Mouse (Mus musculus) liver, postnatal 0 days (tissue): ENCODE measurements around the gene Por.

ENCODE experiments used
- CTCF ChIP-seq: sonication (generic); IDR thresholded peaks from 2 replicates; pipeline ENCODE4 v1.5.1; 2016; ENCODE audit warnings: antibody characterized with exemption, low read depth
- EP300 ChIP-seq: IDR thresholded peaks from 2 replicates; pipeline ENCODE4 v1.6.1; 2016; ENCODE audit warnings: antibody characterized with exemption, low read depth, mild to moderate bottlenecking

DNA sequence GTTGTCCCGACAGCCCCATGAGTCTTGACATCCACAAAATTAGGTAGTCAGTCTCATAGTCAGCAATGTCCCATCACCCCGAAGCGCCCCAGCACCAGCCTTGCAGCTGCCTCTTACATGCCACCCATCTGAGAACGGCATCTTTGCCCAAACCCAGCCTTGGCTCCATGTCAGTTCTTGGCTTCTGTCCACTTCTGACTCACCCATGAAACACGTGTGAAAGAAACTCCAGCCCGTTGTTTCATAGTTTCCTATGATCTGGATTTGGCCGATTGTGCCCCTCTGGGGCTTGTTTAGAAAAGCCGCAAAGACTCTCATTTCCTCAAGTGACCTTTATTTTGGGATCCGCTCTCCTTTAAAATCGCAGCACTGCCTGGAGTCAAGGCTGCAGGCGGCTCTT, 52.3 kb downstream of the Por start:
- no peak for TF ChIP-seq CTCF
- TF ChIP-seq EP300 = no peak
